Mouse (Mus musculus): ENCODE measurements around the gene Prr13.

Prr13 gene

GRCm38 (mm10) chr15:102460971-102461370, 2.1 kb downstream of the Prr13 start:
- DNase-seq (ENCODE audit: low spot score in 2 of 2): no peak

DNA sequence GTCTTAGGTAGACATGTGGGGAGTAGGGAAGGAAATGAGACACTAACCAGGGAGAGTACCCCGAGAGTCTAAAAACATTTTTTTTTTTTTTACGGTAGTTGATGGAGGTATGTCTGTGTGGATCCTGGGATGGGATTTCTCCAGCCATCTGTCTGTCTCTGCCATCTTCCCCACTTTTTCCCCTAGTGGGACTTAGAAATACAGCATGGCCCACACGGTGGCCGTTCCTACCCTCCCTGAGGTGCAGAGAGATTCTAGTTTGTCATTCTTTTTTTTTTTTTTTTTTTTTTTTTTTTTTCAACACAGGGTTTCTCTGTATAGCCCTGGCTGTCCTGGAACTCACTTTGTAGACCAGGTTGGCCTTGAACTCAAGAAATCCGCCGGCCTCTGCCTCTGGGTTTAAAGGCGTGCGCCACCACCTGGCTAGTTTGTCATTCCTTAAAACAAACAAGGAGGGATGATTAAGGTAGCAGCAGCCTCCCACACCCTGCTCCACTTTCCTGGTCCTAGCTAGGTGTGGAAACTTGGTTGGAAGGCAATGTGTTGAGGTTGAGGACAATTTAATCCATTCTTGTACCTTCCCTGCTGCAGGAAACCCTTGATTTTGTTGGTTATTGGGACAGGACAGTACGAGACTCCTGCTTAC, 2.7 kb downstream of the Prr13 start:
- no peak for DNase-seq (ENCODE audit: low spot score in 2 of 2)

GRCm38 (mm10) chr15:102463666-102464065, 4.8 kb downstream of the Prr13 start:
- peak in 1 of 2 experiments; percentile 38 for DNase-seq (ENCODE audit: low spot score in 2 of 2)

- DNase-seq (ENCODE audit: low spot score in 2 of 2): no peak
Measured at GRCm38 (mm10) chr15:102468675-102469370, 10.0 kb downstream of the Prr13 start.

- DNase-seq (ENCODE audit: low spot score in 2 of 2): peak; percentile 95 to 97
Measured at GRCm38 (mm10) chr15:102470183-102470604, 11.4 kb downstream of the Prr13 start, which contains the start of gene Pcbp2. Pcbp2 (plus strand) TSS chr15:102470539.

- DNase-seq (ENCODE audit: low spot score in 2 of 2): peak; percentile 70 to 74
Measured at GRCm38 (mm10) chr15:102470605-102471294, 11.9 kb downstream of the Prr13 start.

DNA sequence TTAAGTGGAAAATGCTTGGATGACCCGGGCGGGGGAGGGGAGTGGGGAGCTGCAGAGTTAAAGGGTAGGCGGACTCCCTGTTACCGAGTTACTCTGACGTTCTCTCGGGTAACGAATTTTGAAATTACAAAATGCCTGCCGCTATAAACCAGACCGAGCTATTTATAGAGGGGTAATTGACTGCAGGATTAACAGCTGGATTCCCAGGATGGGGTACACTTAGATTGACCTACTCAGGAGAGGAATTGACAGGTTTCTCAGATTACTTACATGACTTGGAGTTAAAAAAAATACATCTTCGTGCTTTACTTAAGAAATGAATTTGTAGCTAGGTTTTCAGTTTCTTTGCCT, 12.4 kb downstream of the Prr13 start:
- DNase-seq (ENCODE audit: low spot score in 2 of 2): no peak

- no peak for DNase-seq (ENCODE audit: low spot score in 2 of 2)
Measured at GRCm38 (mm10) chr15:102471727-102472126, 12.9 kb downstream of the Prr13 start.

GRCm38 (mm10) chr15:102473246-102473645, 14.4 kb downstream of the Prr13 start:
- no peak for DNase-seq (ENCODE audit: low spot score in 2 of 2)

DNA sequence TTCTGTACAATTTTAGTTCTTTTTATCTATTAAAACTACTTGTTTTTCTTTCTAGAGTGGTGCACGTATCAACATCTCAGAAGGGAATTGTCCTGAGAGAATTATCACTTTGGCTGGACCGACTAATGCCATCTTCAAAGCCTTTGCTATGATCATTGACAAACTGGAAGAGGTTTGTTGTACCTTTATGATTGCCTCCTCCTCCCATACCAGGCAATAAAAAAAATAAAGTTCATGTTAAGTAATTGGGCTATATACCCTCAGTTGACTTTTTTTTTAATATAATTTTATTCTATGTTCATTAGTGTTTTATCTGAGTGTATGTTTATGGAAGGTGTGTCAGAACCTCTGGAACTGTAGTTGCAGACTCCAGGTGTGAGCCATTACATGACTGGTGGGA, 15.7 kb downstream of the Prr13 start:
- no peak for DNase-seq (ENCODE audit: low spot score in 2 of 2)

- no peak for DNase-seq (ENCODE audit: low spot score in 2 of 2)
Measured at GRCm38 (mm10) chr15:102483136-102483535, 24.3 kb downstream of the Prr13 start.

GRCm38 (mm10) chr15:102485853-102486252, 27.0 kb downstream of the Prr13 start:
- no peak for DNase-seq (ENCODE audit: low spot score in 2 of 2)

GRCm38 (mm10) chr15:102487664-102488063, 28.8 kb downstream of the Prr13 start:
- no peak for DNase-seq (ENCODE audit: low spot score in 2 of 2)

DNA sequence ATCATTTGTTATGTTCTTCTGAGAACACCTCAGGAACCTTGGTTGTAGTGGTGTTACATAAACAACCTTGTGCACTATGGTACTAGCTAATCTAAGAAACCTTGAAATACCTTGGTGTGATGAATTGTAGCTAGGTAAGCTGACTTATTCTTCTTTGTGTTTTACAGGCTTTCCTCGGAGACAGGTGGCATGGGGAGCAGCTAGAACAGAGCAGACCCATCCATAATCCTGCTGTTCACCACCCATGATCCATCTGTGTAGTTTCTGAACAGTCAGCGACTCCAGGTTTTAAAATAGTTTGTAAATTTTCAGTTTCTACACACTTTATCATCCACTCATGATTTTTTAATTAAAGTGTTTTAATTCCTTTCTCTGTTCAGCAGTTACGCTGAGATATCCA, 39.5 kb downstream of the Prr13 start:
- DNase-seq (ENCODE audit: low spot score in 2 of 2): no peak

DNA sequence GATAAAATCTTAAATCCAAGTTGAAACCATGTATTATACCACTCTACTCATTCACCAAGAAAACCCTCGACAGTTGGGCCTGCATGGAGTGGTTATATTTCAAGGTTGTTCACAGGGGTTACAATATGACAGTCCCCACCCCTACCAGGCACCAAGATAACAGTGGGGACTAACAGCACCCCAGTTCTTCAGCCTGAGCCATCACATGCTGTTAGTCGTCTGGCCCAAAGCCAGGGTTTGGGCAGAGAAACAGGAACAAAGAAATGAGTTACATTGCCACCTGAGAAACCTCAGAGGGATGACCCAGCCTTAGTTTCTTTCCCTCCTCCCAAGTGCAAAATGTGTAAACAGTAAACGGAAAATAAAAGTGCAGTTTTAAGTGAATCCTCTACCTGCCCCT, 40.5 kb downstream of the Prr13 start:
- no peak for DNase-seq (ENCODE audit: low spot score in 2 of 2)

DNA sequence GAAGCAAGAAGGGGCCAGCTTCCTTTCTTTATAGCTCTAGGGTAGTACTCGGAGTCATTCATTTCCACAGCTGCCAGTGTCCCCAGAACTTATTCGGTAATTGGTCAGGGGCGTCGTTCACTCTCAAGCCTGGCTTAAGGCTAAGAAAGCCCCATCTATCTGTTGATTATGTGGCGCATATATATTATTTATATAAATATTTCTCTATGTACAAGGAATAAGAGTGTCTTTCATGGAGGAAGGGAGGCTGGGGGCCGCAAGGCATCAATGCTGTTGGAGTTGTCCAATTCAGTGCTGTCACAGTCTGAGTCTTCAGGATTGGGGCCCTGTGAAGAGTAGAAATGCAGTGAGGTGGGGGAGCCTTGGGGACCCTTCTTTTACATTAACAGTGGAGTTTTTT, 41.0 kb downstream of the Prr13 start:
- no peak for DNase-seq (ENCODE audit: low spot score in 2 of 2)

DNA sequence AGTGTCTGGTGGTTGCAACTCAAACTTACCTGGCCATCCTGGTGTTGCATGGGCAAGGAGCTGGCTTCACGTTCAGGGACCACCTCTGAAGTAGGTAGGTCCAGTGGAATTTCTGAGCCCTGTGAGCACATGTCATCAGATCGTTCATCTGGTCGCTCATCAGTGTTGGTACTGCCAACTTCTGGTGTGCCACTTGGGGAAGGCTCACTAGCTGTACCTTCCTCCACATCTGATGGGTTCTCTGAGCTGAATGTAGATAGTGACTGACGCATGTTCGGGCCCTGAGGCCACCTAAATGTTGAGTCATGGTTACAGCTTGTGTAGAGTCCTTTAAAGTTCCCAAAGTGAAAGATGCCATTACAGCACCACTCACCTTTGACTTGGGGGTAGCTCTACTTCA, 41.7 kb downstream of the Prr13 start:
- no peak for DNase-seq (ENCODE audit: low spot score in 2 of 2)

- no peak for DNase-seq (ENCODE audit: low spot score in 2 of 2)
Measured at GRCm38 (mm10) chr15:102501084-102501814, 42.4 kb downstream of the Prr13 start.

DNA sequence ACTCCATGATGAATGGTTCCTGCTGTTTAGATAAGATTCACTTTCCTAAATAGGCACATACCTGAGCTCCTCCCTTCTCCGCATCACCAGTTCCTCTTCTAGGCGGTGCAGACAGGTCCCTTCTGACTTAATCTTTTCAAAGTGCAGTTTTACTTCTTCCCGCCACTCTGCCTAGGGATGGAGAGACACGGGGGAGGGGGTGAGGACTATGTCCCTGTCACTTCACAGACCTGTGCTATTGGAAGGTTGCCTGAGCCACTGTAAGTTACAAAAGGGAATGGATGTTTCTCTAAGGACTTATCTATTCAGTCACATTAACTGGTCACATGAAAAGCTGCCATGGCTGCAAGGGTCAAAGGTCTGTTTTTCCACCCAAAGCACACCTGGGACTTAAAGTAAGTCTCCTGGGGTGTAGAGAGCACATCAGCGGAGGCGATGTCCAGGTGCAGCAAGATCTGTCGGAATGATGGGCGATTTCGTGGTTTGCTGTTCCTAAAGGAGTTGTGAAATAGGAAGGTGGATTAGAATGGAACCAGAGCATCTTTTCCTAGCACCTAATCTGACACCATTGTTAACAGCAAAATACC, 43.5 kb downstream of the Prr13 start:
- DNase-seq (ENCODE audit: low spot score in 2 of 2): no peak

- no peak for DNase-seq (ENCODE audit: low spot score in 2 of 2)
Measured at GRCm38 (mm10) chr15:102503447-102503846, 44.6 kb downstream of the Prr13 start, which contains the start of gene Gm10337. Gm10337 (plus strand) TSS chr15:102503722.

- DNase-seq (ENCODE audit: low spot score in 2 of 2): no peak
Measured at GRCm38 (mm10) chr15:102503924-102504782, 45.3 kb downstream of the Prr13 start.

Data from natural killer cell, adult 2 months (primary cell).